Mouse (Mus musculus): ENCODE measurements around the gene Gng10.

DNA sequence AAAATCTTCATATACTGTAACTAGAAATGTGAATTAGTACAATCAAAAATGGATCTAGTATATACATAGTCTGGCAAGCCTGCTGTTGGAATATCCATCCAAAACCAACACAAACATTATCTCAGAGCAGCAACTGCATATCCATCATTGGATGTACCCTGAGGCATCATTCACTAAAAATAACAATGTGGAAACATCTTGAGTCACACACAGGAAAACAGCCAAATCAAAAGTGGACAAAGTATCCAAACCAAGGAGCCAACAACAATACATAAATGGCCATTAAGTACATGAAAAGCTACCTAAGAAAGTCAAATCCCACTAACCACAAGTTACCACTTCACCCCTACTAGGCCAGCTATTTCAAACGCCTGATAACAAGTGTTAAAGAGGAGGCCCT, 54.5 kb downstream of the Gng10 start:
- no peak for TF ChIP-seq MYC (IDR thresholded peaks at IDR 0.05; ENCODE audit: low read depth, low read length)
- no peak for TF ChIP-seq CTCF (conservative IDR thresholded peaks at IDR 0.05 in 1 of 2, IDR thresholded peaks at IDR 0.05 in 1 of 2; ENCODE audit: low read depth in 2 of 2, low read length in 2 of 2)
- TF ChIP-seq POLR2A (IDR thresholded peaks at IDR 0.05; ENCODE audit: low read depth, low read length), result no peak
- no peak for TF ChIP-seq SIN3A (IDR thresholded peaks at IDR 0.05; ENCODE audit: low read length)
- no peak for TF ChIP-seq USF1 (IDR thresholded peaks at IDR 0.05; ENCODE audit: low read depth, low read length)
